Comparison of ENCODE assay signal across 8 mouse cellular contexts in genomic region chr2:52857611-52858528, GRCm38 (mm10). TPM values are rescaled to one million over a fixed set of nuclear protein-coding genes. Genes with fewer than 3 reads are reported as not detected.
DNase-seq lines count a peak whose midpoint lies in the region; TF ChIP-seq lines count a peak whose summit lies in the region.

Fmnl2 (plus strand) TSS chr2:52857860.

- no peaks in the 10 kb centered on the region for H3K9me3 ChIP-seq in embryonic facial prominence, embryonic 10.5 days
- H3K9me3 ChIP-seq in midbrain, embryonic 10.5 days (replicated peaks), result no peaks in the 10 kb centered on the region

- H3K27ac ChIP-seq in embryonic facial prominence, embryonic 10.5 days (replicated peaks), result peak within 1 kb of the TSS; percentile 97
- H3K27ac ChIP-seq in midbrain, embryonic 10.5 days (replicated peaks), result peak within 1 kb of the TSS; percentile 97
- H3K27ac ChIP-seq in small intestine, adult 2 months (ENCODE audit: insufficient read depth, low read depth, low read length), result peak within 1 kb of the TSS; percentile 25; the same call in 1 of the 2 replicates

- TF ChIP-seq POLR2A in small intestine, adult 2 months (IDR thresholded peaks at IDR 0.05; ENCODE audit: low read depth, low read length), result no peak

- no peak for TF ChIP-seq CTCF in small intestine, adult 2 months (IDR thresholded peaks at IDR 0.05; ENCODE audit: extremely low read depth, insufficient read length, insufficient replicate concordance, low read depth, low read length)

- under 1% methylated on average over 114 of the region's 114 CpGs for WGBS in embryonic facial prominence, embryonic 10.5 days
- under 1% methylated on average over 114 of the region's 114 CpGs for WGBS in midbrain, embryonic 10.5 days
- under 1% methylated on average over 114 of the region's 114 CpGs for WGBS in small intestine, adult 2 months

- peak; percentile 90 for DNase-seq in adrenal gland, postnatal 25 days
- DNase-seq in embryonic facial prominence, embryonic 10.5 days (ENCODE audit: low spot score), result peak; percentile 92
- peak; percentile 84 to 86 for DNase-seq in heart, adult 18-20 months
- peak; percentile 65 for DNase-seq in kidney, adult 11 months
- peak; percentile 91 for DNase-seq in left cerebral cortex, postnatal 4 days
- DNase-seq in midbrain, embryonic 10.5 days (ENCODE audit: low spot score), result peak; percentile 90
- no peak for DNase-seq in c-Kit-positive CD71-positive TER-119-positive erythroid progenitor cells, embryonic 14.5 days (ENCODE audit: low spot score)

- peak within 1 kb of the TSS; percentile 98 for H3K4me3 ChIP-seq in embryonic facial prominence, embryonic 10.5 days
- peak within 1 kb of the TSS; percentile 94 for H3K4me3 ChIP-seq in midbrain, embryonic 10.5 days
- H3K4me3 ChIP-seq in small intestine, adult 2 months (ENCODE audit: low read depth, low read length), result peak within 1 kb of the TSS; percentile 92

- intact Hi-C loops in left cerebral cortex, postnatal 4 days (cut with DNase I), result loop anchor here (10.0 kb wide), 3 partner anchors 83 to 267 kb away; no protein-coding TSS in a partner anchor

- H3K27me3 ChIP-seq in embryonic facial prominence, embryonic 10.5 days (replicated peaks; ENCODE audit: low read depth, poor library complexity, severe bottlenecking), result no peaks in the 10 kb centered on the region
- no peaks in the 10 kb centered on the region for H3K27me3 ChIP-seq in midbrain, embryonic 10.5 days (ENCODE audit: low read depth, poor library complexity, severe bottlenecking)
- H3K27me3 ChIP-seq in small intestine, adult 2 months (ENCODE audit: control insufficient read depth, insufficient read depth, low read length), result peaks cover 15% of the 10 kb centered on the region

- H3K36me3 ChIP-seq in embryonic facial prominence, embryonic 10.5 days (replicated peaks), result 0 out of 2 replicates have a peak, but pooled peaks cover 3% of the 10 kb centered on the region
- H3K36me3 ChIP-seq in midbrain, embryonic 10.5 days, result no peaks in the 10 kb centered on the region
- H3K36me3 ChIP-seq in small intestine, adult 2 months (ENCODE audit: control insufficient read depth, insufficient read depth, low read length), result no peaks in the 10 kb centered on the region

- H3K4me1 ChIP-seq in embryonic facial prominence, embryonic 10.5 days, result peaks cover 43% of the 10 kb centered on the region
- H3K4me1 ChIP-seq in midbrain, embryonic 10.5 days, result peaks cover 43% of the 10 kb centered on the region
- no peaks in the 10 kb centered on the region; the same call in 1 of the 2 replicates for H3K4me1 ChIP-seq in small intestine, adult 2 months (ENCODE audit: control insufficient read depth, insufficient read depth, insufficient read length, low read length)

RNA-seq across cellular contexts. Expression of gene Fmnl2, which starts in this region (rescaled TPM):
- 15.5 and 16.9 TPM in 2 replicates for total RNA-seq in adrenal gland, postnatal 25 days (2021)
- polyA plus RNA-seq in embryonic facial prominence, embryonic 10.5 days (2016; fragmentation: Nextera tagmentation; extraction: Ambion mirVana), result 6.0 and 7.3 TPM in 2 replicates
- 1 to 10 TPM; 5.8 to 6.7 TPM for total RNA-seq in heart, adult 18-20 months (2021)
- 10 to 100 TPM; 62.6 to 70.6 TPM for total RNA-seq in left cerebral cortex, postnatal 4 days (2021)
- polyA plus RNA-seq in midbrain, embryonic 10.5 days (2016; fragmentation: Nextera tagmentation; extraction: Ambion mirVana), result 6.6 and 6.7 TPM in 2 replicates
- polyA plus RNA-seq in small intestine, adult 2 months (2012; rRNA removed), result 0.57 and 0.61 TPM in 2 replicates

Comparison
In these comparisons a context has a peak if more than half of its experiments do, and no peak if none do; other contexts are left out.
1. H3K27ac ChIP-seq: peak in every context shown above with its lines; median percentile 97 in embryonic facial prominence, embryonic 10.5 days; 97 in midbrain, embryonic 10.5 days; 25 in small intestine, adult 2 months.